Mouse (Mus musculus): ENCODE measurements at regions not wholly inside any gene's neighbourhood (a gene's known extent, or its start where the extent isn't known, plus 50 kb on each side); places are given as distances from the start of the nearest gene placed in this dataset.

DNA sequence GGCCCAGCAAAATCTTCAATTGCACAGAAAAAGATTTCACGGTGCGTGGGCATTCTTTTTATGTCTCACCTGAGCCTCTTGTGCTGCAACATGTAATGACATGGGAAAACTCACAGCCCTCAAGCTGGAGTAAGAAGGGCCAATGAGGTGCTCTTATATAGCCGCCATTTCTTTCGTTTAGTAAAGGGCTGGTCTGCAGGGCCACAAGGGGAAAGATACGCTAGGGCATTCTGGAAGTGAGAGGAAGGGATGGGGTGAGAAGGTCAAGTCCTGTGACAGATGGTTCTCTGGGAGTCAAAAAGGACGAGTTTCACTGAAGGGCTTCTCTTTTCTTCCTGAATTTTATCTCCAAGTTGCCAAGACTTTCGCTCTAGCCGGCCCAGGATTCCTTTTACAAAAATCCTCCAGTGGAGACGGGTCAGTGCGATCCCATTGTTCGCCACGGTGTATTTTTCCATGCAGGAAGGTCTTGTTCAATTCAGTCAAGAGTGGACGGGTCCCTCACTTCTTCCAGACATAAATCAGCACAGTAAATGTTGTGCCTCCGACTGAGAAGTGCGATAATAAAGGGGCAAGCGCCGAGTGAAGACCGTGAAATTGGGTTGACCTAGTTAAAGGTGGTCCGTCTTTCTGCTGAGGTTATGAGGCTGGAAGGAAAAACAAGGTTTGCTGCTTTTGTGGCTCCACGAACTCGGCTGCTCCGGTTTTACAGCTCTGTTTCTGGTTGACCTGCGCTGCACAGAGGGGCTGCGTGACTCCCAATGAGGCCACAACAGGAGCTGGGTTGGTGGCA is 92.9 kb downstream of the Cyp26a1 start:
- no peak overlapping the region for H3ac ChIP-seq (ENCODE audit: control insufficient read depth, insufficient read length)
- H3K4me2 ChIP-seq (ENCODE audit: low read depth) = no peak overlapping the region
- TF ChIP-seq POLR2AphosphoS2 (IDR thresholded peaks at IDR 0.05; ENCODE audit: insufficient read length, low read depth) (no peak), SRF (IDR thresholded peaks at IDR 0.05; ENCODE audit: control insufficient read depth, insufficient read length, low read depth) (no peak), TCF3 (IDR thresholded peaks at IDR 0.05; ENCODE audit: insufficient read length, low read depth) (no peak), MYOD1 (IDR thresholded peaks at IDR 0.05; ENCODE audit: control insufficient read depth in 1 of 3, insufficient read length in 2 of 3, low read depth in 2 of 3) (no peak), POLR2A (IDR thresholded peaks at IDR 0.05; ENCODE audit: insufficient read length, low read depth) (no peak), MYOG (IDR thresholded peaks at IDR 0.05; ENCODE audit: control insufficient read depth in 1 of 3, insufficient read depth in 1 of 3, insufficient read length in 2 of 3, low read depth in 2 of 3) (no peak), USF1 (IDR thresholded peaks at IDR 0.05; ENCODE audit: low read depth) (no peak), TCF12 (IDR thresholded peaks at IDR 0.05; ENCODE audit: insufficient read depth, poor library complexity, severe bottlenecking) (no peak), MAX (IDR thresholded peaks at IDR 0.05; ENCODE audit: low read depth) (no peak), REST (IDR thresholded peaks at IDR 0.05; ENCODE audit: insufficient read depth, insufficient read length) (no peak), E2F4 (IDR thresholded peaks at IDR 0.05; ENCODE audit: insufficient read depth) (no peak), CEBPB (IDR thresholded peaks at IDR 0.05; ENCODE audit: insufficient read depth, poor library complexity, severe bottlenecking) (no peak)
- no peaks in the 10 kb centered on the region for H3K27me3 ChIP-seq (ENCODE audit: control insufficient read depth, insufficient read depth, insufficient read length)
- no peaks in the 10 kb centered on the region for H3K36me3 ChIP-seq (ENCODE audit: control insufficient read depth, insufficient read depth)
- no peaks in the 10 kb centered on the region for H3K79me2 ChIP-seq (ENCODE audit: control insufficient read depth, insufficient read depth)
- no peak overlapping the region for H3K4me3 ChIP-seq

DNA sequence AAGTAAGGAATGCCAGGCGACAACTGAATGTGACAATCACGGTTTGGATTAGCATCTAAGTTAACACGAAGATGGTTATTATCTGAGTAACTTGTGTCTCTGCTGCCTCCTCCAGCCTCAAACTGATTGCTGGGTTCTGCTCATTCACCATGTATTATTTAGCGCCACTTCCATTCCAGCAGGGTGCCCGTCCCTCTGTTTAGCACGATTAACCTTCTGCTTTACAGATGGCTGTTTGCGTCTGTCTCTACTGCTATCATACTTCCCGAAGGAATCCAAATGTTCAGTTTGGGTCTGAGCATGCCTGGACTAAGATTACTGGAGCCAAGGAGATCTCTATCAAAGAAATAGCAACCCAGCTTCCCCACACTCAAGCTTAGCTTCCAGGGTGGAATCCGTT is 95.6 kb downstream of the Cyp26a1 start:
- H3ac ChIP-seq (ENCODE audit: control insufficient read depth, insufficient read length) = no peak overlapping the region
- H3K4me3 ChIP-seq = no peak overlapping the region
- no peaks in the 10 kb centered on the region for H3K36me3 ChIP-seq (ENCODE audit: control insufficient read depth, insufficient read depth)
- H3K79me2 ChIP-seq (ENCODE audit: control insufficient read depth, insufficient read depth) = no peaks in the 10 kb centered on the region
- no peak overlapping the region for H3K4me2 ChIP-seq (ENCODE audit: low read depth)
- TF ChIP-seq POLR2AphosphoS2 (IDR thresholded peaks at IDR 0.05; ENCODE audit: insufficient read length, low read depth) (no peak), POLR2A (IDR thresholded peaks at IDR 0.05; ENCODE audit: insufficient read length, low read depth) (no peak), SRF (IDR thresholded peaks at IDR 0.05; ENCODE audit: control insufficient read depth, insufficient read length, low read depth) (no peak), CEBPB (IDR thresholded peaks at IDR 0.05; ENCODE audit: insufficient read depth, poor library complexity, severe bottlenecking) (no peak), USF1 (IDR thresholded peaks at IDR 0.05; ENCODE audit: low read depth) (no peak), MAX (IDR thresholded peaks at IDR 0.05; ENCODE audit: low read depth) (no peak), TCF3 (IDR thresholded peaks at IDR 0.05; ENCODE audit: insufficient read length, low read depth) (no peak), E2F4 (IDR thresholded peaks at IDR 0.05; ENCODE audit: insufficient read depth) (no peak), REST (IDR thresholded peaks at IDR 0.05; ENCODE audit: insufficient read depth, insufficient read length) (no peak), MYOD1 (IDR thresholded peaks at IDR 0.05; ENCODE audit: control insufficient read depth in 1 of 3, insufficient read length in 2 of 3, low read depth in 2 of 3) (no peak), MYOG (IDR thresholded peaks at IDR 0.05; ENCODE audit: control insufficient read depth in 1 of 3, insufficient read depth in 1 of 3, insufficient read length in 2 of 3, low read depth in 2 of 3) (no peak), TCF12 (IDR thresholded peaks at IDR 0.05; ENCODE audit: insufficient read depth, poor library complexity, severe bottlenecking) (no peak)
- no peaks in the 10 kb centered on the region for H3K27me3 ChIP-seq (ENCODE audit: control insufficient read depth, insufficient read depth, insufficient read length)

DNA sequence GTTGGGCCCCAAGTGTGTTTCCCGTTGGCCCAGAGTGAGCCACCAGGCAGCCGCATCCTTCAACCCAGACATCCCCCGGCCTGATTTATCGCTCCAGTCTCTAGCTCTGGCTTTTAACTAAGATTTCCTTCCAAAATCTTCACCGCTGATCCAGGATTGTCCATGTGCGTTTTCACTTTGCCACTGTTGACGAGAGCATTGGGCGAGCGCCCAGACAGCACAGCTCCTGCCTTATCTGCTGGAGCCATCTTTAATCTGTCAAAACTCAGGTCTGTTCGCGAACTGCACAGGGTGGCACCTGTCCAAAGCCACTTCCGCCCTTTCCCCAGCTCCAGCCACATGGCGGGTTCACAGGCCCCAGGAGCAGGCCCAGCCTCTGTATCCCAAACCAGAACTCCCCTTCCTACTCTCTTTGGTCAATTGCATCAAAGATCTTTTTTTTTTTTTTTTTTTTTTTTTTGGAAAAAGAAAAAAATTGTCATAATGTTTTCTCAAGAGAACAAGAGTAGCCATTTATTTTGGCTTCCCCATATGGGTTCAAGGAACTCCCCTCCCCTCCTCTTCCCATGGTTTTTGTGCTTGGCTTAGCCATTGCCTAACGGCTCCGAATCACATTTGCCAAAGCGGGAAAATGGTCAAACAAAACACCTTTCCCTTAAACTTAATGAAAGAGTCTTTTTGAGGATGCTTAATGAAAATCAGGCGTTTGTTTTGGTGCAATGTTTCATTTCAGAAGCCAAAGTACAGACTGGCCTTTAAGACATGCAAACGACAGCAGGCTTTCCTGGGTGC is 98.2 kb downstream of the Cyp26a1 start:
- H3K27me3 ChIP-seq (ENCODE audit: control insufficient read depth, insufficient read depth, insufficient read length) = no peaks in the 10 kb centered on the region
- no peaks in the 10 kb centered on the region for H3K36me3 ChIP-seq (ENCODE audit: control insufficient read depth, insufficient read depth)
- no peaks in the 10 kb centered on the region for H3K79me2 ChIP-seq (ENCODE audit: control insufficient read depth, insufficient read depth)
- no peak overlapping the region for H3K4me2 ChIP-seq (ENCODE audit: low read depth)
- no peak overlapping the region for H3K4me3 ChIP-seq
- TF ChIP-seq POLR2AphosphoS2 (IDR thresholded peaks at IDR 0.05; ENCODE audit: insufficient read length, low read depth) (no peak), TCF12 (IDR thresholded peaks at IDR 0.05; ENCODE audit: insufficient read depth, poor library complexity, severe bottlenecking) (no peak), TCF3 (IDR thresholded peaks at IDR 0.05; ENCODE audit: insufficient read length, low read depth) (no peak), SRF (IDR thresholded peaks at IDR 0.05; ENCODE audit: control insufficient read depth, insufficient read length, low read depth) (no peak), MAX (IDR thresholded peaks at IDR 0.05; ENCODE audit: low read depth) (no peak), MYOD1 (IDR thresholded peaks at IDR 0.05; ENCODE audit: control insufficient read depth in 1 of 3, insufficient read length in 2 of 3, low read depth in 2 of 3) (no peak), REST (IDR thresholded peaks at IDR 0.05; ENCODE audit: insufficient read depth, insufficient read length) (no peak), MYOG (IDR thresholded peaks at IDR 0.05; ENCODE audit: control insufficient read depth in 1 of 3, insufficient read depth in 1 of 3, insufficient read length in 2 of 3, low read depth in 2 of 3) (no peak), POLR2A (IDR thresholded peaks at IDR 0.05; ENCODE audit: insufficient read length, low read depth) (no peak)
- no peak overlapping the region for H3ac ChIP-seq (ENCODE audit: control insufficient read depth, insufficient read length)

DNA sequence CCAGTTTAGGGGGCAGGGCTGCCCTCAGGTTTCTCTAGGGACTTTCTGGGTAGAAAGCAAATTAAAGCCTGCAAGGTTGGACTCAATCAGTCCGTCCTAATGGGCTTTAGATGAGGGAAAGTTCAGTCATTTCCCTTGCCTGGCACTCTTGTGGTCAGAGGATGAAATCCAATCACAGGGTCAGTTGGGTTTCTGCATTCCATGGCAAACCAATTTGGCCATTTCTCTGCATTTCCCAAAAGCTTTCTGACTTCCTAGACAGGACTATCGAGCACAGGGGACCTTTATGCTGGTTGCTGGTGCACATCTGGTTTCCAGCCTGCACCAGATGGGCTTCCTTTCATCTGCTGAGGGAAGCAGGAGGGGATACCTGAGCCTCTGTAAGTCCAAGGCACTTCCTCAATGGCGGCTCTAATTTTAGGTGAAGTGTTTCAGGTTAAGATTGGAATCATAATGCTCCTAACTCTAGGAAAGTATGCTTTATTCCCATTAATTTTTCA is 102.6 kb downstream of the Cyp26a1 start:
- H3K36me3 ChIP-seq (ENCODE audit: control insufficient read depth, insufficient read depth) = no peaks in the 10 kb centered on the region
- H3K79me2 ChIP-seq (ENCODE audit: control insufficient read depth, insufficient read depth) = no peaks in the 10 kb centered on the region
- no peak overlapping the region for H3K4me2 ChIP-seq (ENCODE audit: low read depth)
- no peaks in the 10 kb centered on the region for H3K27me3 ChIP-seq (ENCODE audit: control insufficient read depth, insufficient read depth, insufficient read length)
- H3K4me3 ChIP-seq = no peak overlapping the region
- TF ChIP-seq SRF (IDR thresholded peaks at IDR 0.05; ENCODE audit: control insufficient read depth, insufficient read length, low read depth) (no peak), MYOD1 (IDR thresholded peaks at IDR 0.05; ENCODE audit: control insufficient read depth in 1 of 3, insufficient read length in 2 of 3, low read depth in 2 of 3) (no peak), TCF12 (IDR thresholded peaks at IDR 0.05; ENCODE audit: insufficient read depth, poor library complexity, severe bottlenecking) (peak; percentile 30), CEBPB (IDR thresholded peaks at IDR 0.05; ENCODE audit: insufficient read depth, poor library complexity, severe bottlenecking) (no peak), MAX (IDR thresholded peaks at IDR 0.05; ENCODE audit: low read depth) (no peak), MYOG (IDR thresholded peaks at IDR 0.05; ENCODE audit: control insufficient read depth in 1 of 3, insufficient read depth in 1 of 3, insufficient read length in 2 of 3, low read depth in 2 of 3) (no peak)
- H3ac ChIP-seq (ENCODE audit: control insufficient read depth, insufficient read length) = no peak overlapping the region

Data from myocyte (in vitro differentiated cells).